Mouse (Mus musculus) thymus, adult 2 months (tissue): ENCODE results near the gene Scnn1b.

Experiments
- CTCF ChIP-seq: fragments of 200-500 bp; IDR thresholded peaks from 2 replicates; pipeline ENCODE4 v1.5.1; 2012; ENCODE audit warnings: mild to moderate bottlenecking, control low read depth, low read length, moderate library complexity, borderline replicate concordance; ENCODE audit not compliant: control insufficient read depth, poor library complexity, insufficient read depth; ENCODE audit errors: extremely low read depth
- POLR2A ChIP-seq: fragments of 200-500 bp; IDR thresholded peaks from 2 replicates; pipeline ENCODE4 v1.6.1; 2012; ENCODE audit warnings: mild to moderate bottlenecking, low read length, control low read depth, moderate library complexity; ENCODE audit not compliant: control insufficient read depth, poor library complexity, insufficient read depth; ENCODE audit errors: extremely low read depth

DNA sequence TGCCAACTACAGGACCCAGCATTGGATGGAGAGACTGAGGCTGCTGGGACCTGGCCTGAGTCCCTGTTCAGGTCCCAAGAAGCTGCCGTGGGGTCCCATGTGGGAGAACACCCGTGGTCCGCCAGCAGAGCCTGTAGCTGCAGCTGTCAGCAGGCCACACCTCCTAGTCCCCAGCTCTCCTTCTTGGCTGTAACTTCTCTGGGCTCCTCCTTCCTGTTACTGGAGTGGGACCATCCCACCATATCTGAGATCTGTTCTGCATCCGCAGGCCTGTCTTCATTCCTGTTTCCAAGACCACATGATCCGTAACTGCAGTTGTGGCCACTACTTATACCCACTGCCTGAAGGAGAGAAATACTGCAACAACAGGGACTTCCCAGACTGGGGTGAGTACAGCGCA is 49.1 kb downstream of the Scnn1b start:
- TF ChIP-seq CTCF (no peak), POLR2A (no peak)
